Mouse (Mus musculus): ENCODE data around the gene Ubqln4.

Gene Ubqln4

GRCm38 (mm10) chr3:88544955-88545591, 8.5 kb upstream of the Ubqln4 start:
- TF ChIP-seq GATA4 (IDR thresholded peaks at IDR 0.05; ENCODE audit: insufficient replicate concordance, low read length) = no peak

GRCm38 (mm10) chr3:88546674-88547418, 6.7 kb upstream of the Ubqln4 start:
- TF ChIP-seq GATA4 (IDR thresholded peaks at IDR 0.05; ENCODE audit: insufficient replicate concordance, low read length) = no peak

- no peak for TF ChIP-seq GATA4 (IDR thresholded peaks at IDR 0.05; ENCODE audit: insufficient replicate concordance, low read length)
Measured at GRCm38 (mm10) chr3:88548180-88548917, 5.2 kb upstream of the Ubqln4 start, which contains the start of gene Rab25. TSS of gene Rab25 (minus strand) at chr3:88548300.

- TF ChIP-seq GATA4 (IDR thresholded peaks at IDR 0.05; ENCODE audit: insufficient replicate concordance, low read length) = no peak
Measured at GRCm38 (mm10) chr3:88551586-88551985, 2.0 kb upstream of the Ubqln4 start.

- TF ChIP-seq GATA4 (IDR thresholded peaks at IDR 0.05; ENCODE audit: insufficient replicate concordance, low read length) = no peak
Measured at GRCm38 (mm10) chr3:88552082-88552645, 1.4 kb upstream of the Ubqln4 start.

- TF ChIP-seq GATA4 (IDR thresholded peaks at IDR 0.05; ENCODE audit: insufficient replicate concordance, low read length) = no peak; the same call in 1 of the 2 replicates
Measured at GRCm38 (mm10) chr3:88552676-88553524, 658 bp upstream of the Ubqln4 start, which contains the start of gene Lamtor2. TSS of gene Lamtor2 (minus strand) at chr3:88553074.

GRCm38 (mm10) chr3:88553880-88554586, 475 bp downstream of the Ubqln4 start:
- TF ChIP-seq GATA4 (IDR thresholded peaks at IDR 0.05; ENCODE audit: insufficient replicate concordance, low read length) = no peak

GRCm38 (mm10) chr3:88555069-88555605, 1.6 kb downstream of the Ubqln4 start:
- no peak for TF ChIP-seq GATA4 (IDR thresholded peaks at IDR 0.05; ENCODE audit: insufficient replicate concordance, low read length)

- TF ChIP-seq GATA4 (IDR thresholded peaks at IDR 0.05; ENCODE audit: insufficient replicate concordance, low read length) = no peak
Measured at GRCm38 (mm10) chr3:88555731-88556130, 2.2 kb downstream of the Ubqln4 start.

- no peak for TF ChIP-seq GATA4 (IDR thresholded peaks at IDR 0.05; ENCODE audit: insufficient replicate concordance, low read length)
Measured at GRCm38 (mm10) chr3:88556616-88557015, 3.1 kb downstream of the Ubqln4 start.

- TF ChIP-seq GATA4 (IDR thresholded peaks at IDR 0.05; ENCODE audit: insufficient replicate concordance, low read length) = no peak
Measured at GRCm38 (mm10) chr3:88559596-88559995, 6.0 kb downstream of the Ubqln4 start.

- TF ChIP-seq GATA4 (IDR thresholded peaks at IDR 0.05; ENCODE audit: insufficient replicate concordance, low read length) = no peak
Measured at GRCm38 (mm10) chr3:88561989-88562388, 8.4 kb downstream of the Ubqln4 start.

GRCm38 (mm10) chr3:88563442-88563841, 9.9 kb downstream of the Ubqln4 start:
- no peak for TF ChIP-seq GATA4 (IDR thresholded peaks at IDR 0.05; ENCODE audit: insufficient replicate concordance, low read length)

GRCm38 (mm10) chr3:88563966-88564365, 10.4 kb downstream of the Ubqln4 start:
- no peak for TF ChIP-seq GATA4 (IDR thresholded peaks at IDR 0.05; ENCODE audit: insufficient replicate concordance, low read length)

Data from liver, adult (tissue).